Mouse (Mus musculus) ES-CJ7 (cell line): ENCODE measurements around the gene Tbc1d10c.

Source experiments
- DNase-seq: peaks from one replicate; pipeline ENCODE4 v3.0.0; 2011; ENCODE audit warnings: low read depth, low spot score

Tbc1d10c gene

DNA sequence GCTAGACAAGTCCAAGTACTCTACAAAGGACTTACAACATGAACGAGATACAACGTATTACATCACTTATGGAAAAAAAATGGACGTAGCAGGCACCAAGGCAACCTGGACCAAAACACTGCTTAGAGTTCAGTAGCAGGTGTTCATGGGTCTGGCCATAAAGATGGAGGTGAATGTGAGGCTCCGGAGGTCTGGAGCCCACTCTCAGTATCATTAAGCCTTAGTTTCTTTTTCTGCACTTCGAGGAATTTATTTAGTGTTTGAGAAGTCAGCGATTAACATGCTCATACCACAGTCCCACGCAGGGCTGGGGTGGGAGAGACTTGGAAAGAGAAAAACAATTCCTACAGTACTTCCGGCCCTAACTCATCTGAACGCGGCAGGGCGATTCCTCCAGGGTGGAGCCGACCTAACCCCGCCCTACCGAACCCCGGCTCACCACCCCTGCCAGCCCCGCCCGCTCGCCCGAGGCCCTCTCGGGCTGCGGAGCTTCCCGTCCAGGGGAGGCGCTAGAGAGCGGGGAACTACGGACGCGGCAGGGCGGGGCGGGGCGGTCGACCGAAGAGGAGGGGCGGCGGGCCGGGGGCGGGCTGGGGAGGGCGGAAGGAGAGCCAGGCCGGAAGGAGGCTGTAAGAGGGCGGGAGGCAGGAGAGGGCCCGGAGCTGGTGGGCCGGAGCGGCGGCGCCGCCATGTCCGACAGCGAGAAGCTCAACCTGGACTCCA lies 605 bp upstream of the Tbc1d10c start, which contains the start of gene Ppp1ca:
Gene Ppp1ca, plus strand, starts transcription at position 538 of the 723 bp plus-strand sequence.
- DNase-seq: peak; percentile 91

GRCm38 (mm10) chr19:4189051-4189620 lies 1.9 kb downstream of the Tbc1d10c start:
- no peak for DNase-seq

DNA sequence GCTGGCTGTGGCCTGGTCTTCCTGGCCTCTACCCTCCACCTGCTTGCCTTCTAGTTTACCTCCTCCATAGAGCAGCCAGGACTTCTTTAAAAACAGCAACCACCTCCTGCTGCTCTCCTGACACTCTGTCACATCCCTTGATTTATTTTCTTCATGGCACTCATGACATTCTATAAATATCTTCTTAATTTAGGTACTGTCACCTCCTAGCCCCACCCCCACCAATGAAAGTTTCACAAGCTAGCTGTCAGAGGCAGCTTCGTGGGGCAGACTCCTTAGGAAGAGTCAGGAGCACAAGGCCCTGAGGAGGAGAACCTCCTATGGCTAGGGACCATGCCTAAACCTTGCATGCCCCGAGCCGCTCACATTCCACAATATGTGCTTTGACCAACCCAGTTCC lies 3.8 kb downstream of the Tbc1d10c start:
- DNase-seq: no peak

GRCm38 (mm10) chr19:4184976-4185975 lies 5.8 kb downstream of the Tbc1d10c start:
- peak; percentile 67 for DNase-seq

DNA sequence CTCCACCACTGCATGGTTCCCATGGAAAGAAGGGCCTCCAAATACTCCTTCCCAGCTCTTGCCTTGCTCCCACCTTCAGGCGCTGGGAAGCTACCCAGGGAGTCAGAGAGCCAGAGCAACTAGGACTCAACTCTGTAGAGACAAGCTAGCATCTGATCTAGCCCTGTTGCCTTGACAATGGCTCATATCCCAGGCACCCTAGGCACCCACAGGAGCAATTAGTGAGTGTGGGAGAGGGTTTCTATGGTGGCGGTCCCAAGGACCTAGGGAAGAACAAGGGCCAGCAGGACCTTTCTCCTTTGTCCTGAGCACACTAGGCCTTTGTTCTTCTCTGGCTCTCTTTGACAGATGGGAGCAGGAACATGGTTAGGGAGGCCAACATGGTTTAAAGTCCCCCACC lies 7.4 kb downstream of the Tbc1d10c start:
- no peak for DNase-seq

DNA sequence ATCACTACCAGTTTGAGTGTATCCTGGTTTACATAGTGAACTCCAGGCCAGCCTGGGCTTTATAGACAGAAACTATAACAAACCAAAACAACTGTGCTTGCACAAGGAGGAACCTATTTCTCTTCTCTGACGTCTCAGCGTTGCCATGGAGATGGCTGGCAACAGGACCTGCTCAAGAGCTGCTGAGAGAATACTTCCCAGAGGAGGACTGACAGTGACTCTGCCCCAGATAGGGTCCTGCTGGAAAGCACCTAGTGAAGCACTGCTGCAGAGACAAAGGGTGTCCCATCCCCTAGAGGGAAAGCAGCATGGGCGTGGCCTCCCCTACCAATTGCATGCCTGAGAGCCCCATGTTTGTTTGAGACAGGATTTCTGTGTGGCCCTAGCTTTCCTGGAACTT lies 9.2 kb downstream of the Tbc1d10c start:
- DNase-seq: peak; percentile 51

DNA sequence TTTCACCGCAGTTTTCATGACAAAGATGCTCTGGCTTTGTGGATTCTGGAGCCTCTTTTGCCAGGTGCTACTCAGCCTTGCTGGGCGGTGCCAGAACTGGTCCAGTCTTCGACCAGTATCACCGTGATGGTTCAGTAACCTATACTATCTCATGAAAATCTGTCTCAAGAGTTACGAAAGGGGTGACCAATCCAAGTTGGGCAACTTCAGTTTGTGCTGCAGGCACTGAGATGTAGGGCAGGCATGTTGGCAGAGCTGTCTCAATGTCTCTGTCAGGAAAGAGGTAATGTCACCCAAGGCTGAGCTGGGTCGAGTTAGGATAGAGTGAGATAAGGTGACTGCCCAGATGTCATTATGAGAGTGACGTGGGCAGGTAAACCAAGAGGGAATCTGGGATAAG lies 10.7 kb downstream of the Tbc1d10c start:
- DNase-seq: no peak

DNA sequence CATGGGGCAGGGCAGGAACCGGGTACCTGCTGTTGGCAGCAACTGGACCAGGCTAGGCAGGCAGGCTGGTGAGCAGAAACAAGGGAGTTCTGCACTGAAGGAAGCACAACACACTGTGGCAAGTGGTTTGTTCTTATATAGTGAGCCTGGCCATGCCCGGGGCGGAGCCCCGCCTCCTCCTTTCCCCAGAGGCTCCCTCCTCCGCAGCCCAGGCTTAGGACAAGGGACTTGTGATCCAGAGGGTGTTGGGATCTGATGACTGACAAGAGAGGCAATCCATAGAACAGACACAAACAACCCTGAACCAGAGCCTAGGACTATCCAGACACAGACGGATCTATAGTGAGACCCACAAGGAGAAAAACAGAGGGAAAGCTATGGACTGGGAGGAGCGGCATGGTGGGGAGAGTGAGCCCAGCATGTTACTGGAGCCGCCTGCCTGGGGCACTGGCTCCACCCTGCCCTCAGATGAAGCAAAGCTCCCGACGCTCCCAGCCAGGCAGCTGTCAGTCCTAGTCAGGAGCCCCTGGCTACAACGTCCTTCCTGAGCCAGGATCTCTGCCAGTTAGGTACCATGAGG lies 15.6 kb downstream of the Tbc1d10c start, which contains the start of gene Carns1:
Gene Carns1, minus strand, starts transcription at position 112 of the 580 bp plus-strand sequence.
- DNase-seq: no peak

DNA sequence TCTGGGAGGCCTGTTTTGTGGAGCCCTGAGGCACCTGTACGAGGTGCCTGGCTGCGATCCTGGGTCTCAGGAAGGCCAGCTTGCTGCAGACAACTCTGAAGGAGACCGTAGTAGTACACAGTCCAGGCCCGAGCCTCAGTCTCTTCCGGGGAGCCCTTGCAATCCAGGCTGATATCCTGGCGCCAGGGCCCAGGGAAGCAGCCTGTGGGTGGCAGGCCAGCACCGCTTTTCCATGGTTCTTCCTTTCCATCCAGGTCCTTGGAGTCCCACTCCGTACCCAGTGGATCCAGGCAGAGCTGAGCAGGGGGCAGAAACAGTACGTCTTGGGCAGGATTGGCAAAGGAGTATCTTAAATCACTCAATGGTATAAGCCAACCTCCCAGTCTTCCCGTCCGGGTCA lies 18.2 kb downstream of the Tbc1d10c start:
- DNase-seq: no peak

DNA sequence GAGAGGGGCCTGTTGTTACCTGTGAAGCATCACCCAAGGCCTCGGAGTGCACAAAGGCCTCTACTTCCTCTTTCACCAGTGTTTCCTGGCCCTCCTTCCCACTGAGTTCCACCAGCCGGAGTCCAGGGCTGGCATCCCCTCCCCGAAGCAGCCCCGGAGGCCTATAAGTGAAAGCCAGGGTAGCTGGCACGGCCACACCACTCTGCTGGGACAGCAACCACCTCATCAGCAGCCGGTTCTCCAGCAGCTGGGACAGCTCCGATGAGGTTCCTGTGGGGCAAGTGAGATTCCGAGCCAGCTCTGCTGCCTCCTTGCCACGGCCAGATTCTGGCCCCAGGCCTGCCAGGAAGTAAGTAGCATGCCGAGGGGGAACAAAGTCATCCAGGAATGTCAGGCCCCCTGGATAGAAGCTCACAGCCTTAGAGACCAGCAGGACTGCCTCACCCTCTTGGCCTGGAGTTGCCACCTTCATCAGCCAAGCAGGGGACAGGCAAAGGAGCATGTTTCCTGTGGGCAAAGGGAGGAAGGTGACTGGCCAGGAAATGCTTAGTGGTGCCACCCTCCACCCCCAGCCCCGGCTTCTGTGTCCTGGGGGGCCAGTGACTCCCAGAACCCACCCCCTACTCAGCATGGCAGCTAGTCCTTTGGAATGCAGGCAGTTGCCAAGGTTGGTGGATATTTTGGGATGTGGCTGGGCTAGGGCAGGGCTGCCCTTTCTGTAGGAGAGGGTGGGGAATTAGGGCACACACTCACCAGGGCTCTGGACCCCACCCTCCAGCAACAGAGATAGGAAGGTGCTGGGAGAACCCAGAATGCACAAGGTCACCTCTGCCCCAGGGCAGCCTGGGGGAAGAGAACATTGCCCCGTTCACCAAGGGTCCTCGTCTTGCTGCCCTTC lies 19.4 kb downstream of the Tbc1d10c start:
- no peak for DNase-seq

GRCm38 (mm10) chr19:4170723-4171392 lies 20.2 kb downstream of the Tbc1d10c start:
- no peak for DNase-seq

DNA sequence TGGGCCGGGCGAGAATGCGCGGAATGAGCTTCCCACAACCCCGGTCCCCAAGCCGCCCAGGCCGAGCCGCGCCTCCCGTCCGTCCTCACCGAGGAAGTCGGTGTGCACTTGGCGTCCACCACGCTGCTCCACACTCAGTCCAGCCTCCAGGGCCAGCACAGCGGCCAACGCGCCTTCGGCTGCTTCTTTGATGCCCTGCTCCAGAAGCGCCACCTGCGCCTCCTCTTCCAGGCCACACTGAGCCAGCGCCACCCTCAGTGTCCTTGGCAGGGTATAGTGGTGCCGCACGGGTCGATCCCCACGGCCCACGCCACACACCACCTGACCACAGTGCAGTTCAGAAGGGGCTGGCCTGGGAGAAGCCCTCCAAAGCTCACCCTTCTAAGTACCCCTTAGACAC lies 21.3 kb downstream of the Tbc1d10c start:
- DNase-seq: no peak

DNA sequence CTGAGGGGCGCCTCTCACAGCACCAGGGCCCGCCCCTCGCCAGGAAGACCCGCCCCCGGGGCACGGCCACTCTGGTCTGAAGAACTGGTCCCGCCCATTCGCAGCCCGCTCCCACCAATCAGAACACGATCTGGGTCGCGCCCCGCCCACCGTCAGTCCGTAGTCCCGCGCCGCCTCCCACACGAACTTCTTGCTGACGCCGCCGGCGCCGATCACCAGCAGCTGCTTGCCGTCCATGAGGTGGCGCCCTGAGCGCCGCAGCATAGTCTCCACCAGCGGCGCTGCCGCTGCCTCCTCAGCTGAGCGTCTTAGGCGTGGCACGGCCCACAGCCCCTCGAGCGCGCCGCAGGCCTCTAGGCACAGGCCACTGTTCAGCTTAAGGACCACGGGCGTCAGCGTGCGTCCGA lies 21.7 kb downstream of the Tbc1d10c start:
- peak; percentile 99 for DNase-seq

DNA sequence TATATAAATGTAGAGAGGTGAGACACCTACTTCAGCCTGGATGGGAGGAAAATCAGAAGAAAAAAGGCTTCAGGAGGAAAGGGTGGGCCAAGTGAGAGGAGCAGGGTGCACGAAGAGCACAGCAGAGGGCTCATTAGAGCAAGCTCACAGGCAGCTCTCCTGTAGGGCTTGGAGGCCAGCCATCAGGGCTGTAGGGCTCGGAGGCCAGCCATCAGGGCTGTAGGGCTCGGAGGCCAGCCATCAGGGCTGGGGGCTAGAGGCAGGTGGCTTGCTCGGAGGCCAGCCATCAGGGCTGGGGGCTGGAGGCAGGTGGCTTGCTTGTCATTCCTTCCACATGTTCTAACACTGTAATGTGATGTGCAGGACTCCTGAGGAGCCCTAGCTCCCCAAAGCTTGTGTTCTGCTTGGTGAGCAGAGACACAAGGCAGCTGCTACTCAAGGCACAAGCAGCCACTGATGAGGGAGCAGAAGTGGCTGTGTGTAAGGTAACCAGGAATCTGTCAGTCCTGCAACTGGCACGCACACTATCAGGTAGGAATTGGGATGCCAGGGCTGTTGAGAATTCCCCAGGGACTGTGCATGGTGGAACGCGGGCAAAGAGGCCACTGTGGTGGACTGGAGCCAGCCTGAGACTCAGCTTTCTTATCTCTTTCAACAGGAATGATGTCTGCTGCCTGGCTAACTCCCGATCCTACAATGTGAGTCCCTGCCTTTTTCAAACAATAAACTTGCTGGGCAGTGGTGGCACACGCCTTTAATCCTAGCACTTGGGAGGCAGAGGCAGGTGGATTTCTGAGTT lies 24.2 kb downstream of the Tbc1d10c start:
- DNase-seq: no peak

- DNase-seq: no peak
These were observed 26.4 kb downstream of the Tbc1d10c start for GRCm38 (mm10) chr19:4164721-4165120.

GRCm38 (mm10) chr19:4164100-4164499 lies 27.0 kb downstream of the Tbc1d10c start:
- DNase-seq: no peak

GRCm38 (mm10) chr19:4163543-4163887 lies 27.6 kb downstream of the Tbc1d10c start:
- DNase-seq: no peak

- peak; percentile 97 for DNase-seq
These were observed 28.2 kb downstream of the Tbc1d10c start, which contains the start of gene Rps6kb2 for GRCm38 (mm10) chr19:4162646-4163542. Gene Rps6kb2, minus strand, starts transcription at chr19:4163354.
